Mouse (Mus musculus): ENCODE results near the gene R3hdml.

DNA sequence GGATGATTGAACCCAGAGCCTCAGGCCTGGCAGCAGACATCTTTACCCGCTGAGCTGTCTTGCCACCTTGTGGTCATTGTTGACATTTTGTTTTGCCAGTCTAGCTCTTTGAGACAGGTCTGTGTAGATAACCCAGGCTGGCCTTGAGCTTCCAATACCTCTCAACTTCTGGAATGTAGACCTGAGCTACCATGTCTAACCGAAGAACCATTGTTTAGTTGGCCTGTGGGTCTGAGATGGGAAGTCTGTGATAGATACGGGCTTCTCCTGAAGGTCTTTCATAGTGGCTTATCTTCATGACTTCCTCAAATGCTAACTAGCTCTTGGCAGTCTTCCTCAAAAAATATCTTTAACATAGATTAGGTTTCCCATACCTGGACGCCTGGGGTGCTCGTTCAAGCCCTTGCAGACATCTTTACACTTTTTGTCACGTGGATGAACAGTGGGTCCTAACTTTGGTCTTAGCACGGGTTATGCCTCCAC, 33.7 kb downstream of the R3hdml start:
- TF ChIP-seq POLR2AphosphoS2 (IDR thresholded peaks at IDR 0.05; ENCODE audit: low read length): no peak
- peak; percentile 5 to 24 (median 8); a peak in 2 of 6 replicates for TF ChIP-seq CTCF (IDR thresholded peaks at IDR 0.05 in 2 of 3, conservative IDR thresholded peaks at IDR 0.05 in 1 of 3; ENCODE audit: control insufficient read depth in 1 of 3, insufficient read depth in 1 of 3, low read depth in 2 of 3, low read length in 3 of 3, poor library complexity in 1 of 3, severe bottlenecking in 1 of 3)
- TF ChIP-seq EP300 (IDR thresholded peaks at IDR 0.05; ENCODE audit: low read depth in 1 of 2, low read length in 2 of 2): peak; percentile 92 to 98
- TF ChIP-seq RAD21 (IDR thresholded peaks at IDR 0.05; ENCODE audit: low read depth, low read length): no peak
- no peak for TF ChIP-seq CHD2 (IDR thresholded peaks at IDR 0.05; ENCODE audit: low read length)
- TF ChIP-seq GATA1 (IDR thresholded peaks at IDR 0.05; ENCODE audit: low read depth, low read length): peak; percentile 96
